Mouse (Mus musculus) right cerebral cortex, adult 2 months (tissue): ENCODE measurements at regions not wholly inside any gene's neighbourhood (a gene's known extent, or its start where the extent isn't known, plus 50 kb on each side); places are given as distances from the start of the nearest gene placed in this dataset.

ENCODE experiments used
- DNase-seq, 2 experiments: peaks; one replicate each; pipeline ENCODE4 v3.0.0; 2021 to 2022; ENCODE audit warnings: low spot score in 2 of 2

DNA sequence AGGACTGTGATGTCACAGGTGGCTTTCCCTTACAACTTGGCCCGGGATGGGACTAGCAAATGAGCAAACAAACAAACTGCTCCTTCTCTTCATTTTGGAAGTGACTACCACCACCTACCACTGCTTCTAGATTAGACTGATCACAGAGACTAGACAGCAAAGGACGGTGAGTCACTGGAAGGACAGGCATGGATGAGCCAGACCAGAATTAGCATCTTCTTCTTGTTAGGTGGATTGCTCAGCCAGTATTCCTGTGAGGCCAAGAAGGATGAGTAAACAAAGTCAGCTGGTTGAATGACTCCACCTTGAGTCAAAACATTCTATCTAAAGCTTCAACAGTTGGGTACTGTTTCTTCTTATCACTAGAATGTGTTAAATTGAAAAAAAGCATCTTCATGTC is 385.1 kb upstream of the Mon1b start:
- peak; percentile 6 to 9 for DNase-seq

DNA sequence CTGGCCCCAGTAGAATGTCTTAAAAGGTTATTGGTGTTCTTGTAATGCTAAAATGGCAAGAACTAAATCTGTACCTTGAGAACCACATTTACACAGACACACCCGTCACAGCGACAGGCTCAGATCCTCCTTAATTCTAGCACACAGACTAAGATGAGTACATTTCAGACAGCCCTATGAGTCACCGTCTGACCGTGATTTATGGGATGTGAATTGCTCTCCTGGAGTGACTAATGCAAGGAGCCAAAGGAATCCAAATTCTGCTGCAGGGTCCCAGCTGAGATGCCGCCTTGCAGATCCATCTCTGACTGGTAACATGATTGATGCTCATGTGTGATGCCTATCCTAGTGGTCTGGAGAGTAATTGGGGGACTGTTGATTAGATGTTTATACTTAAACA is 381.3 kb upstream of the Mon1b start:
- peak; percentile 26 to 33 for DNase-seq

DNA sequence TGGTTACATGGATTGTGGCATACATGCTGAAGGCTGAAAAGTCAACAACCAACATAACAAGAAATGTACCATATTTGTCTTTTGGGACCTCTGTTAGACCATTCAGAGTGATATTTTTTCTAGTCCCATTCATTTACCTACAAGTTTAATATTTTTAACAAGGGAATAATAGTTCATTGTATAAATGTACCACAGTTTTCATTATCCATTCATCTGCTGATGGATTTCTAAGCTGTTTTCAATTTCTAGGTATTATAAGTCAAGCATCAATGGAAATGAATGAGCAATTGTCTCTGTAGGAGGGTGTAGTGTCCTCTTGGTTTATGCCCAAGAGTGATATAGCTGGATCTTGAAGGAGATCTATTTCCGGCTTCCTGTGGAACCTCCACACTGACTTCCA is 375.9 kb upstream of the Mon1b start:
- DNase-seq = no peak

DNA sequence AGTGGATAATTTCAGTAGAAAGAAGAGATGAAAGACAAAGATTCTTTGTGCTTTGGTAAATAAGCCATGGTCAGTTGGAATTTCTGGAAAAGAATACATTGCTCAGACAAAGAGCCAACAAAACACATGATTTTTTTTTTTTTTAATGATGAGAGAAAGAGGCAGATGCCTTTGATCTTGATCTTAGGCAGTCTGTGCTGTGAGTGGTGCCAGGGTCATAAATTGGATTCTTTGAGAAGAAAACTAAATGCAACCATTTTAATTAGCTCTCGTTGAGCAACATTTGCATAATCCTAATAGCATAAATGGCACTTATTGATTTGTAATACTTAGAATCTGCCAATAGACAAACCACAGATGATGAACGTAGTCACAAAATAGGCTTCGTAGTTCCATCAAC is 372.1 kb upstream of the Mon1b start:
- no peak for DNase-seq

DNA sequence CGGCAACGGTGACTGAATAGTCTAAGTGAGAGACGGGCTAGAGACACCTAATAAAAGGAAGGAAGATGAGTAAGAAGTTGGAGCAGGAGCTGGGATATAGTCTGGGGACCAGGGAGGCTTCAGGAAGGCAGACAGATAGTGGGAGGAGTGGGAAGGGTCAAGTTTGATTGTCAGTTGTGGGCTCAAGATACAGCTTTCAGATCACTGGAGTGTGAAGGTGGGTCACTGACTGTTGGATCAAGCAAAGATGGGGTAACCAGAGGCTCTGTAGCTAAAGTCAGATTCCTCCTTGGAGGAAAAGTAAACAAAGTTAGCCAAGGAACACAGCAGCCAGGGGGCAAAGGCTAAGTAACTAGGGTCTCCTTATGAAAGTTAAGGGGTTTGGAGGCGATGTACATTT is 364.1 kb upstream of the Mon1b start:
- DNase-seq = no peak

DNA sequence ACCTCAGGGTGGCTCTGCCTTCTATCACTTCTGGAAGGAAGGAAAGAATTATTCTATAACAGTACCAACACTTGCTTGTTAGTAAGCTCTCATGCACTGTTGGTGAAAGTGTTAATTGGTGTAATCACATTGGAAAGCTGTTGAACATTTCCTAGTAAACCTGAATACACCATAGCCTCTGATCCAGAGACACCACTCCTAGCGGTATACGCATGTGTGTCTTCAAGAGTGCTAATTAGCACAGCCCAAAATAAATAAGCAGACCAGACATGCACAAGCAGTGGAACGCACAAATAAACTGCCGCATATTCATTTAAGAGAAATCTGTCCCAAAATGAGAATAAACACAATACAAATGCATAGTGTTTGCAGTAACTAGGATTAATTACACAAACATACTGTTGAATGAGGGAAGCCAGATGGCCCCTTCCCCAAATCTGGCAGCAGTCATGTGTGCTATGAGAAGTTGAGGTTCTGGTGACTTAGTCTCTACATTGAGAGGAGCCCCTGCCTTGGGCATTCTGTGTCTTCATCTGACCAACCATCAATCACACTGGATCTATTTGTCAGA is 335.0 kb upstream of the Mon1b start:
- DNase-seq = no peak

DNA sequence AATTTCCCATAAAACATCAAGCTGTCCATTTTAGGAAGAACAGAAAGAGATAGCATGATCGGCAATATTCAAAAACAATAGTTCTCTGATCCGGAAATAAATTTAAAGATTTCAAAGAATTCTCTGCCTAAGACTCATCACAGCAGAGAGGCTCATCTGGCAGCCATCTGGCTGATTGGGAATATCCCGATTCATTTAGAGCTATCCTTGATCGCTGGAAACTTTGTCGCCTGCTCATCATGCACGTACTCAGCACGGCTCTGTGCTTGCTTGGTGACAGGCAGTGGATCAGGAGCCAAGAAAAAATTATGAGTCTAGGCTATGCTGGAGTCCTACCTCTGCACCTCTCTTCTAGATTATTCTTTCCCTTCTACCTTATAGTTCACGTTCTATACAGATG is 332.0 kb upstream of the Mon1b start:
- no peak for DNase-seq

DNA sequence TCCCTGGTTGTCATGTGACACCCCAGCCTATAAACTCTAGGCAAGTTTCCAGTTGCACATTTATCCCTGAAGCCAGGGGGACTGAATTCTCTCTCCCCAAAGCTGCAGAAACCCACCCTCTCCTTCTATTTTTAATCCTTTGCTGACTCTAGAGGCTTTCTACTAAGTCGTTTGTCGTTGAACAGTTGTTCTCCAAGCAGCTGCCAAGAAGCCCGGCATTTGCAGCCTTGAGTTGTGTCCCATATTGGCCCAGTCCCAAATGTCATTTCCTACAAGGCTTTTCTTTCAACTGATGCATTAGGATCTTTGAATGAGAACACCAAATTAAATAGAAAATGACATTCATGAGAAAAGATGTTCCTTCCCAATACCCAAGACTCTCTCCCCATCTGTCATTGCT is 318.2 kb upstream of the Mon1b start:
- DNase-seq = no peak

DNA sequence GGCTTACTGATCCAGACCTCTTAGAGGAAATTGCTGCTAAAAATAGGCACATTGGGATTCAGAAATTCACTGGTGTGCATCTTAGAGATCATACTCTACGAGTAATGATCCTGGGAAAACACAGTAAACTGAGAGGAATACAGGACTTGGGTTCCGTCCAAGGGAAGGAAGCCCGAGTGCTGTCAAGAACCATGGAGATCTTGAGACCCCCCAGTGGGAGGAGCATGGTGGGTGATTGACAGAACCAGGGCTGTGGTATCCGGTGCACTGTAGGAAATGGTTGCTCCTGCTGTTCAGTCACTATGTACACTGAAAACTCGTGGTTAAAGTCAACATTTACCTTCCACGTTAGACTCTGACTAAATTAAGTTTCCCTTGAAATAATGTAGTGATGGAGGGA is 303.8 kb upstream of the Mon1b start:
- DNase-seq = no peak

DNA sequence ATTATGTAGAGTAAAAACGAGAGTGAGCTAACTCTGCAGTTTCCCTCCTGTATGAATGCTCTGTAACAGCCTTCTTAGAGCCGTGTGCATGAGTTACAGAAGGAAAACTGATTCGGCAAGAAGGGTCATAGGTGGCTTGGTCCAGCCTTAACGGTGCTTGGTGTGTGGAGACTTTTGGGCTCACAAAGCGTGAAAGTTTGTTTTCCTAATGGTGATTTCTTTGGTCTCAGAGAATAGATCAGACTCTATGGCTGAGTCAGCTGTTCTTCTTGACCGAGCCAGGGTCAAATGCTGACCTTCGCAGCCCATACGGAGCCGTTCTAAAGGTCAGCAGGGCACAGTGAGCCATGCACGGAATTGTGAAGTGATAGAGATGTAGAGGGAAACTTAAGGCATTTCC is 294.1 kb upstream of the Mon1b start:
- DNase-seq = no peak

DNA sequence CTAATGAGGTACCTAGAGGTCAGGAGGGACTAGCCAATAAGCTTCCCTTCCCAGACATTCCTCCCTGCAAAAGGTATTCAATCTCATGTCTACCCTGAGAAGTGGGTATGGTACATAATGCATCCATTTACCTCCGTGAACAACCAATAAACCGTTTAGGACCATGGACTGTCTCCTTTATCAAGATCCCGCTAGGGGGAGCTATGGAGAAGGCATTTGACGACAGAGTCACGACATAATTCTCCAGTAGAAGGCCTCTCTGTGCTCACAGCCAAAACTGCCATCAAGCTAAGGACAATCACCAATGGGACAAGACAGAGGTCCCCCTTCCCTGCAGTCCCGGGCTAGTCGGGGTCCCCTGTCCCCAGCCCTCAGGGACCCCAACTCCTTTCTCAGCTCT is 273.5 kb upstream of the Mon1b start:
- no peak for DNase-seq

DNA sequence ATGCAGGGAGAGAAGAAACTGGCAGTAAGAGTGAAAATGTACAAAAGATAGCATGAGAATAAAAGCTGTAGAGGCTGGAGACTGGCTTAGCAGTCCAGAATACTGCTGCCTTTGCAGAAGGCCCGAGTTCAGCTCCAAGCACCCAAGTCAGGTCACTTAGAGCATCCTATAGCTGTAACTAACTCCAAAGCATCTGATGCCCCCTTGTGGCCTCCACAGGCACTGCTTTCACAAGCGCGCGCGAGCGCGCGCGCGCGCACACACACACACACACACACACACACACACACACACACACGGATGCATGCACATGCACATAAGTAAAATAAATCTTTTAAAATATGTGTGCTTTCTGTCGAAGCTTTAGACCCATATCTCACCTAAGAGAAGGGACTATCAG is 271.2 kb upstream of the Mon1b start:
- DNase-seq = no peak

DNA sequence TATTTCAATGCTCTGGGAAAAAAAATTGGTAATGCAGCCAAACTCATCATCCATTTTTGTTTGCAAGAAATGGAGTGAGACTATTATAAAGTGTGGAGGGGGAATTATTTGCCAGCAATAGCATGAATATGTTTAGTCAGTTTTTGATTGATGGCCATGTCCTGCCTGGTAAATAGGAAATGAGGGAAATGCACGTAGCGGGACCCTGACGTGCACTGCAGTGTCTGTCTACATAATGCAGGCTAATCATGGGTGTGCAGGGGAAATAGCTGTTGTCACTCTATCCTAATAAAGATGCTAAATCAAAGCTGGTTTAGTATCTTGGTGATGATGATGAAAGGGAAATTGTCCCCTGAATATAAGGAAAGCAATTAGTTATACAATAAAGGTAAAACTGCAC is 251.9 kb upstream of the Mon1b start:
- no peak for DNase-seq

DNA sequence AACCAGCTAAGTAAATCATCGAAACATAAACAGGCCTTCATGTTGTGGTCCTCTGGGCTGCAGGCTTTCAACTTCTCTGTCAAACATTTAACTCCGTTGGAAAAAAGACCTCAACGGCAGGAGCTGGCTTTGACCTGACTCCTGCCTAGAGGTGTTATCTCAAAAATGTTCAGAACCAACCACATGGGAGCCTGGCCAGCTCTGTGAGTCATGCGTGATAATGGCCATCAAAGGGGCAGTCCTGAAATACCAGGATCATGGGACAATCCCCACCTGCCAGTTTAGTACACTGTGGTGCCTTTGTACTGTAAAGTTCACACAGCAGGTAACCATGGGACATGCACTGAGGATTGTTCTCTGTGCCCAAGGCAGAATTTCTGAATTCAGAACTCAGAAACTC is 251.4 kb upstream of the Mon1b start:
- DNase-seq = no peak

DNA sequence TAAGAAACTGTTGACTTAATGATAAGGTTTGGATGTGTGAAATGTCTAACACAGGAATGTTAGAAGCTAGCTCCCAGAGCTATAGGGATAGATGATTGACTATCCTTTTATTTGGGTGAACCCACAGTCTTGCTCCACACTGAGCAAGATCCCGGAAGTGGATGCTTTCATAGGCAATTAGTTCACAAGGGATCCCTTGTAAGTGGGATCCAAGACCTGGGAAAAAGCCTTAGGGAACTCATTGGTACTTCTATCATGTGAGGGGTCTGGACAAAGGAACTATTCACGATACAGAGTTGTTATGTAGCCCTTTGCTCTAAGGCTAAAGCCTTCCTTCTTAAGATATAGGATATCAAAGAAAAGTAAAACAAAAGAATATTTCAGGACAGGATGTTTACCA is 245.9 kb upstream of the Mon1b start:
- no peak for DNase-seq

DNA sequence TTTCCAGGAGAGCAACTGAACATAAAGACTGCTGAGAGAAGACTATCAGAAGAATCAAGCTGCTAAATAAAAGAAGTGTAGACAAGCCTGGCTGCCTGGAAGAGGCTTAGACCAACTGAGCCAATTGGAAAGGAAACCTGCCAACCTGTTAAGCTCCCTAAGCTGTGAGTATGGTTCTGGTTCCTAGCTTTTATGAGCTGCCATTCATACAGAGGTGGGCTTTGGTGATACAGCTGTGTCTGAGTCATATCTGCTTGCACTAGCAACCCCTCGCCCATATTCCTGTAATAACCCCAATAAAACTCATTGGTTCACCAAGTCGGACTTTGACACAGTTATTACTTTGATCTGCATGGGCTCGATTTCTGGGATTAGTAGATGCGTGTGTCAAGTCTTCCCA is 245.3 kb upstream of the Mon1b start:
- DNase-seq = no peak

DNA sequence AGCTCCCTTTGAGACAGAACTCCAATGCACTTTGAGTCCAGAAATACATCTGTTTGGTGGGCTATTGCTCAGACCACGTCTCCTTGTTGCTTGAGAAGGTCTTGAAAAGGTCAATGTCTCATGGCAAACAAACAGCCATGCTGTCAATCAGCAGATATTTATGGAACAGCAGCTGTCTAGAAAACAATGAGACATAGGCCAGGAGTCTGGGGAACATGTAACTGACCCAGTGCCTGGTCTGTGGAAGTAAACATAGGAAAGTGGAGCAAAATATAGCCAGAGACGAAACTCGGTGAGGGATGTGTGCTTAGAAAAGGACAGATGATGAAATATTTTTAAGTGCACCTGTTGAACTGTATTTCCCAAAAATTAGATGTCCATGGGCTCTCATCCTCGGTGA is 241.1 kb upstream of the Mon1b start:
- no peak for DNase-seq

DNA sequence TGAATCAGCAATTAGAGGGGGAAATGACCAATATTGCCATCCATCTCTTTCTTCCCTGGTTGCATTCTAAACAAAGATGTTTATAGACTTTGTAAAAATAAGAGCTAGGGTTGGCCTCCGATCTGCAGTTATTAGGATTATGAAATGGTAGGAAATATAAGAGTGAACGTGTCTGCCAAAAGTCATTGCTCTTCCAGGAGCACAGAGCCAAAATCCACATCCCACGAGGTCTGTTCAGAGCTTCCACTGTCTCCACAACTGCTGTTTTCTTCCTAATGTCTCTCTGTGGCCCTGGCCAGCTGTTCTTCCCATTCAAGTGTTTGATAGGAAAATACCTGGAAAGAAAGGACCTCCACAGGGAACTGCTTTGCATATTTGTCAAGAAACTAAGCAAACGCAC is 230.2 kb upstream of the Mon1b start:
- no peak for DNase-seq

DNA sequence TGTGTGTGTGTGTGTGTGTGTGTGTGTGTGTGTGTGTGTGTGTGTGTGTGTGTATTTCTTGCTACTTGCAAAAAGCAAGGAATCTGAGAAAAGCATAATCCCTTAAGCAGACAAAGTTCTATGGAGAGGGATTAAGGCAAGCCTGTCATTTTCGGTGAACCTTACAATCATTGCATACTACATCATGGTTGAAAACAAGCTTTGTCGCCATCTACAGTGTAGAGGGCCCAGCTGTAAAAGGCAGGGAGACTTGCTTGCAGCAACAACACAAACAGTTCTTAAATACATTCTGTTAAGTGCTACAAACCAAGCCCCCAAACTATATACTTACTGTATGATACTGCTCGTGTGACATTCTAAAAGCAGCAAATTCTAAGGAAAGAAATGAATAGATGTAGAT is 216.0 kb upstream of the Mon1b start:
- DNase-seq = peak; percentile 6 to 10

DNA sequence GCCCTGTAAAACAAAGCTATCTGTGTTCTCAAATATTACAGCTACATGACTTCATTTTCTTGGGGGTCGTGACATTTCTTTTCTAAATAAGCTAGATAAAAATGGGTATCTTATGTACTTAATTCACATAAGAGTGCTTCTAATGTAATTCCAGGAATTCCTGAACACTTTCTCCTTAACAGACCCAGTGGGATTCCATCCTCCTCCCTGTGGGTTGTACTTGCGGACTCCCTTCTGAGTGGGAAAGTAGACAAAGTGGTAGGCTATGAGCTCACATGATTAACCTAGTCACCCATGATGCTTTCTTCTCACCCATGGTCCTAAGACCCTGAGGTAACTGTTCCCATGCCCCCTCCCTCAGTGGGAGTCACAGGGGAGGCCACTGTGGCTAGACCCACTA is 212.7 kb upstream of the Mon1b start:
- no peak for DNase-seq

DNA sequence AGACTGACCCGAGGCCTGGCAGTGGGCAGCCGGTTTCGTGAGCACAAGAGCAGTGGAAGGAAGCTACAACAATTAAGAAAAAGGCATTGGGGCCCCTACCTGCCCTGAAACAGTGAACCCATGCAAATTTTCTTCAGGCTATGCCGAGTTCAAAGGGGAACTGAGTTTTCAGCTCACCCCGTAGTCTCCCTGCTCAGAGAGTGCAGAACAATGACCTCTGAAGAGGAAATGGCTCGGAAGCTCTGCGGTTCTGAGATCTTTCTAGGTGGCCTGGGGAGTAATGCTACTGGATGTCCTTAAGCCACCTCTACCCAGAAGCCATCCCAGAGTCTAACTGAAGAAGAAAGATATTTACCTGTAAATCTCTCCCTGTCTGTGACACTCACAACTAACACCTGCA is 196.3 kb upstream of the Mon1b start:
- DNase-seq = no peak

DNA sequence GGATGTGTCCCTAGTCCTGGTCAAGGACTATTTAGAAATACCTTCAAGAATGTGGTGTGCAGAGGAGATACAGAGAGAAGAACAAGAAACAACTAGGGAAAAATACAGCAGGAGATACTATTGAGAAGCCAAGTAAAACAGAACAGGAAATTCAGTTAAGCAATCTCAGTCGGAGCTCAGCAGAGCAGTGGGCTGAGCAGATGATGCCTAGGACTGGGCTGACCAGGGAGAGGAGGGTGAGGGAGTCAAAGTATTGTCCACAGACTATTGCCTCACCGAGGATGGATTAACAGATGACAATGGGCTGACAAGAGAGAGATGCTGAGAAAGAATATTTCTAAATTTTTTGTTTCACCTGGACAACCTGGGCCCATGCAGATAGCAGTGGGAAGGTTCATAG is 181.4 kb upstream of the Mon1b start:
- no peak for DNase-seq

DNA sequence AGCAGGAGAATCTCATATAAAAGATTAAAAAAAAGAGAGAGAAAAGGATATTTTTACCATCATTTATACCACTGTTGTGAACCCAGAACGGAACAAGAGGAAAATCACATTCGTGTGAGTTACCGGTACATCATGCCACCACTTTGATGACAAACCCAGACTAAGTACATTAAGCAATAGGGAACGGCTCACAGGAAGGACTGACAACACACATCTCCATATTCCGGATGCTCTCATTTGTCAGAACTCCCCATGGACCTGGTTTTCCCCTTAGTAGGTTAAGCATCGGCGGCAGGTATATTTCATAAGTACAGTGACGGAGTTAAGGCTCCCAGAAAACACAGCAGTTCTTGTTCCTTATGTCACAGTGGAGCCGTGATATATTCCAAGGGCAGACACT is 170.8 kb upstream of the Mon1b start:
- DNase-seq = no peak

DNA sequence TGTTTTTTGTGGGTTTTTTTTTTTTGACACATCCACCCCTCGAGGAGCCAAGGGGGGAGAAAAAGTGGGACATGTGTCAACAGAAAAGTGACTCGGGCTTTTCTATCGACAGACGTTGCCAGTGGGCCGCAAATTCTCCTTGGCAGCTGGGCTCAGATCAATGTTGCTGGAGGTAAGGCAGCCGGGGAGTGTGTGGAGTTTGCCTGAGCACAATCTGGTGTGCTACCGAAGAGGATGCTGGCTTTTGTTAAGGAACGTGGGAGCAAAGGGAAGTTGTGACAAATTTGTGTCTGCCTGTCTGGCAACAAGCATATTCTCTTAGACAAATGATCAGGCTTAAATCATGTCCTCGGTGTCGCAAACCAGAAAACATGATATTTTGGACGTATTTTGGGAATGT is 170.2 kb upstream of the Mon1b start:
- DNase-seq = peak; percentile 7

DNA sequence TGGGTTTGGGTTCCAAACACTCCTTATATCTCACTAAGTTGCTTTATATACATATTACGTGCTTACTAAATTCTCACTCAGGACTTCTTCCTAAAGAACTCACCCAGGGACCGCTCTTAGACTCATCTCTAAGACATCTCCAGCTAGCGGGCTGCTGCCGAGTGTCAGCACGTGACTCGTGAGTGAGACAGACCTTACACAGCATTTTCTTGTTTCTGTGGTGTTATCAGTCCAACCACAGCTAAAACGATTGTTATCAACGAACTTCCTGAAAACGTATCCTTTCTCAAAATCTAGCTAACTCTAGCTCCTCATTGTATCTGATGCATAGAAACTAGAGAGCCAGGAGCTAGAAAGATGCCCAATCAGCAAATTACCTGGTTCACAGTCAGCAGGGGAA is 168.7 kb upstream of the Mon1b start:
- no peak for DNase-seq
